Mouse (Mus musculus): ENCODE results near the gene Gchfr. TPM values are rescaled to one million over a fixed set of nuclear protein-coding genes. Genes with fewer than 3 reads are reported as not detected.

Gchfr gene
- polyA plus RNA-seq, 1 experiment = 2.2 TPM

DNA sequence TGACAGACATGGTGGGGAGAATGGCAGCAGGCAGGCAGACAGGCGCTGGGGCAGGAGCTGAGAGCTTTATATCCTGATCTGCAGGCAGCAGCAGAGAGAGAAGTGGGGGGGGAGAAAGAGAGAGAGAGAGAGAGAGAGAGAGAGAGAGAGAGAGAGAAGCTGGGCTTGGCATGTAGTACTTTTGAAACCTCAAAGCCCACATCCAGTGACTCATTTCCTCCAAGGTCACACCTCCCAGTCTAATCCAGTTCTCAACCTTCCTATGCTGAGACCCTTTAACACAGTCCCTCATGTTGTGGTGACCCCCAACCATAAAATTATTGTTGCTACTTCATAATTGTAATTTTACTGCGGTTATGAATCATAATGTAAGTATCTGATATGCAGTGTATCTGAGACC, 2.7 kb downstream of the Gchfr start:
- Histone ChIP-seq H3K27ac (ENCODE audit: insufficient read depth, low read length) (no peak overlapping the region), H3K27me3 (ENCODE audit: control insufficient read depth, insufficient read depth, low read length, poor library complexity, severe bottlenecking) (no peaks in the 10 kb centered on the region), H3K4me3 (ENCODE audit: low read depth, low read length) (no peak overlapping the region), H3K36me3 (ENCODE audit: control insufficient read depth, insufficient read depth, low read length, poor library complexity, severe bottlenecking) (no peaks in the 10 kb centered on the region), H3K9me3 (replicated peaks; ENCODE audit: control insufficient read depth, insufficient read depth, low read length, poor library complexity, severe bottlenecking) (no peaks in the 10 kb centered on the region), H3K9ac (ENCODE audit: low read depth, poor library complexity, severe bottlenecking) (no peak overlapping the region), H3K4me1 (ENCODE audit: control insufficient read depth, insufficient read depth, low read length) (no peaks in the 10 kb centered on the region)
- TF ChIP-seq CTCF (IDR thresholded peaks at IDR 0.05; ENCODE audit: low read depth, low read length) (no peak), EP300 (IDR thresholded peaks at IDR 0.05; ENCODE audit: insufficient read depth, low read depth, low read length) (no peak), POLR2A (IDR thresholded peaks at IDR 0.05; ENCODE audit: insufficient read depth, low read length) (no peak)

DNA sequence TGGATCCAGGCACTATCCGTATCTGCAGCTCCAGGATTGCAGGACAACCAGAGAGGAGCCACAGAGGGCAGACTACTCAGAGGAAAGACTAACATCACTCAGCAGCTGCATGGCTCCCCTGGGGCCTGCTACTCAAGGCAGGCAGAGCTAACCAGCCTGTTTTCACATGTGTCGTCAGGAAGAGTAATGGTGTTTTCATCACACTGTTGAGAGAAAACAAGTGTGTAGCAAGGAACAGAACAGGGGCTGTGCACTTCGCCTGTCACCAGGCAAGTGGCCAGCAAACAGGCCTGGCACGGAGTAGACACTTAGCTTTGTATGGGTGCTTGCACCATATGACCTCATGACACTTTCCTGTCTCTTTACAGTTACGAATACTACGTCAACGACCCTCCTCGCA, 4.0 kb downstream of the Gchfr start:
- Histone ChIP-seq H3K27me3 (ENCODE audit: control insufficient read depth, insufficient read depth, low read length, poor library complexity, severe bottlenecking) (no peaks in the 10 kb centered on the region), H3K4me1 (ENCODE audit: control insufficient read depth, insufficient read depth, low read length) (no peaks in the 10 kb centered on the region), H3K9ac (ENCODE audit: low read depth, poor library complexity, severe bottlenecking) (no peak overlapping the region), H3K27ac (ENCODE audit: insufficient read depth, low read length) (no peak overlapping the region), H3K4me3 (ENCODE audit: low read depth, low read length) (no peak overlapping the region), H3K36me3 (ENCODE audit: control insufficient read depth, insufficient read depth, low read length, poor library complexity, severe bottlenecking) (no peaks in the 10 kb centered on the region), H3K9me3 (replicated peaks; ENCODE audit: control insufficient read depth, insufficient read depth, low read length, poor library complexity, severe bottlenecking) (no peaks in the 10 kb centered on the region)
- TF ChIP-seq POLR2A (IDR thresholded peaks at IDR 0.05; ENCODE audit: insufficient read depth, low read length) (no peak), EP300 (IDR thresholded peaks at IDR 0.05; ENCODE audit: insufficient read depth, low read depth, low read length) (no peak), CTCF (IDR thresholded peaks at IDR 0.05; ENCODE audit: low read depth, low read length) (no peak)

DNA sequence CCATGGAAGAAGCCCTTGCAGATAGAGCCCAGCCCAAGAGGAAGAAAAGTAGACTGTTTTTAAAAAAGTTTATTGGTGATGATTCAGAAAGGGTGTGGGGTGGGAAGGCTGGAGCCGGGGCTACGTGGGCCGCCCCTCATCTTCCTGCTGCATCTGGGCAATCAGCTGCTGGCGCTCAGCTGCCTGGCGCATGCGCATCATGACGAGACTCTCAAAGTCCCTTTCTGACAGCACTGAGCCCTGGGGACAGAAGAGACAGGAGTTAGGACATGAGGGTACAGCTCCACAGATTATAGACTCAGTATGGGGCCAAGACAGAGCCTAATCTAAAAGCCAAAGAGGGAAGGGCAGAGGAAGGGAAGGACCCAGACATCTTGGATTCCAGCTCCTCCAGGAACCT, 4.9 kb downstream of the Gchfr start:
- TF ChIP-seq POLR2A (IDR thresholded peaks at IDR 0.05; ENCODE audit: insufficient read depth, low read length) = no peak
- no peak for TF ChIP-seq CTCF (IDR thresholded peaks at IDR 0.05; ENCODE audit: low read depth, low read length)
- TF ChIP-seq EP300 (IDR thresholded peaks at IDR 0.05; ENCODE audit: insufficient read depth, low read depth, low read length) = no peak
- Histone ChIP-seq H3K4me3 (ENCODE audit: low read depth, low read length) (no peak overlapping the region), H3K9ac (ENCODE audit: low read depth, poor library complexity, severe bottlenecking) (no peak overlapping the region), H3K4me1 (ENCODE audit: control insufficient read depth, insufficient read depth, low read length) (no peaks in the 10 kb centered on the region), H3K9me3 (replicated peaks; ENCODE audit: control insufficient read depth, insufficient read depth, low read length, poor library complexity, severe bottlenecking) (no peaks in the 10 kb centered on the region), H3K27me3 (ENCODE audit: control insufficient read depth, insufficient read depth, low read length, poor library complexity, severe bottlenecking) (no peaks in the 10 kb centered on the region), H3K36me3 (ENCODE audit: control insufficient read depth, insufficient read depth, low read length, poor library complexity, severe bottlenecking) (no peaks in the 10 kb centered on the region), H3K27ac (ENCODE audit: insufficient read depth, low read length) (no peak overlapping the region)

DNA sequence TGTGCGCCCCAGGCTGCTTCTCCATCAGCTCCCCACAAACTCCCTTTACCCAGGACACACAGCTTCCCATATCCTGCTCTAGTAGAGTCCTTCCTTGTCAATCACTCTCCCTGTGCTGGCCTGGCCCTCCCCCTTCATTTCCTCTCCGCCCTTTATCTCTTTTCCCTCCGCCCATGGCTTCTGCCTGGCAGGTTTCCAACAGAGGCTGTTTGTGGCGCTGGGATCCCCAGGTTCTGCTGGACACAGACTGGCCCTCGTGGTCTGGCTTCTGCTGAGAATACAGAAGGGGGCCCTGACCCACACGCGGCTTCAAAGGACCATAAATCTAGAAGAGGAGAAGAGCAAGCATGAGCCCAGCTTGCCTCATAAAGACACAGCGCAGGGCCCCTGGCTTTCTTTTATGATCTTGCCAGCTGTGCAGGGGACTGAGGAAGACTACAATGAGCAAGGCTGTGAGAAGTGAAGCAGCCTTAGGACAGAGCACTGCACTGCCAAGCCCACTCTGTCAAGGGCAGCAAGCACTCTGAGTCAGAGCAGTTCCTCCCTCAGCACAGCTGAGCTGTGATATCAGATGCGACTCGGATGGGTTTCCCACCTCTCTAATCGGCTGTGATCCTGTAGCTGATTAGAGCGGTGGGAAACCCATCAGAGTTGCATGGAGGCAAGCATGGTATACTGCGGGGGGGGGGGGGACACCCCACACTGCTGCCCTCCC, 5.4 kb downstream of the Gchfr start:
- Histone ChIP-seq H3K27ac (ENCODE audit: insufficient read depth, low read length) (no peak overlapping the region), H3K9ac (ENCODE audit: low read depth, poor library complexity, severe bottlenecking) (no peak overlapping the region), H3K36me3 (ENCODE audit: control insufficient read depth, insufficient read depth, low read length, poor library complexity, severe bottlenecking) (no peaks in the 10 kb centered on the region), H3K4me3 (ENCODE audit: low read depth, low read length) (no peak overlapping the region), H3K9me3 (replicated peaks; ENCODE audit: control insufficient read depth, insufficient read depth, low read length, poor library complexity, severe bottlenecking) (no peaks in the 10 kb centered on the region), H3K4me1 (ENCODE audit: control insufficient read depth, insufficient read depth, low read length) (no peaks in the 10 kb centered on the region), H3K27me3 (ENCODE audit: control insufficient read depth, insufficient read depth, low read length, poor library complexity, severe bottlenecking) (no peaks in the 10 kb centered on the region)
- TF ChIP-seq EP300 (IDR thresholded peaks at IDR 0.05; ENCODE audit: insufficient read depth, low read depth, low read length) = no peak
- TF ChIP-seq CTCF (IDR thresholded peaks at IDR 0.05; ENCODE audit: low read depth, low read length) = no peak
- no peak for TF ChIP-seq POLR2A (IDR thresholded peaks at IDR 0.05; ENCODE audit: insufficient read depth, low read length)

DNA sequence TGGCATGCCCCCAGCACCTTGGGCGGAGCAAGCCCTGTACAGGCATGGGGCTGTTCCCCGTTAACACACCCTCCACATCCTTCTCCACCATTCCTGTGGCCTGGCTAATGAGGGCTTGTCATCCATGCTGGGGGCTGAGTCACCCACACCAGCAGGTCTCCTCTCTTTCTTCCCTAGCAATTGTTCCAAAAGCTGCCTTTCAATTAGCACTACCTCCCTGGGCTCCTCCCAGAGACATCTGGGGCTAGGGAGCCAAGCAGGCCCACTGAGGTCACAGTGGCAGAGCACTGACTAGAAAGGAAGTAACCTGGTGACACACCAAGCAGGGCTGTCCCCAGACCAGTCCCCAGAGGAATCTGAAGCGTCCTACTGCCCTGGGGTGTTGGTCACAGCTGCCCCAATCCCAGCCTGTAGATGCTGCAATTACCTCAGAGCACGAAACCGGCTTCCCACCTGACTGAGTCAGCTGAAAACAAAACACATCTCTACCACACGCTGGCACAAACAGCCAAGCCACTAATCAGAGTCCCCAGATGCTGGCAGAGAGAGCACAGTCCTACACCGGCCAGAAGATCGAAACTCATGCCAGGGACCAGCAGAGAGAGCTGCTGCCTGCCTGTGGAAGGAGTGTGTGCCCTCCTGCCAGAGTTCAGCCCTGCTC, 6.5 kb downstream of the Gchfr start, which contains the start of gene Gm14137:
Gene Gm14137, plus strand, starts transcription at position 519 of the 661 bp plus-strand sequence.
- no peak within 1 kb of the TSS for H3K4me3 ChIP-seq (ENCODE audit: low read depth, low read length)
- H3K4me1 ChIP-seq (ENCODE audit: control insufficient read depth, insufficient read depth, low read length) = no peaks in the 10 kb centered on the region
- no peaks in the 10 kb centered on the region for H3K27me3 ChIP-seq (ENCODE audit: control insufficient read depth, insufficient read depth, low read length, poor library complexity, severe bottlenecking)
- H3K36me3 ChIP-seq (ENCODE audit: control insufficient read depth, insufficient read depth, low read length, poor library complexity, severe bottlenecking) = no peaks in the 10 kb centered on the region
- TF ChIP-seq CTCF (IDR thresholded peaks at IDR 0.05; ENCODE audit: low read depth, low read length) = no peak
- TF ChIP-seq EP300 (IDR thresholded peaks at IDR 0.05; ENCODE audit: insufficient read depth, low read depth, low read length) = no peak
- H3K9ac ChIP-seq (ENCODE audit: low read depth, poor library complexity, severe bottlenecking) = no peak within 1 kb of the TSS
- H3K9me3 ChIP-seq (replicated peaks; ENCODE audit: control insufficient read depth, insufficient read depth, low read length, poor library complexity, severe bottlenecking) = no peaks in the 10 kb centered on the region
- no peak within 1 kb of the TSS for H3K27ac ChIP-seq (ENCODE audit: insufficient read depth, low read length)

DNA sequence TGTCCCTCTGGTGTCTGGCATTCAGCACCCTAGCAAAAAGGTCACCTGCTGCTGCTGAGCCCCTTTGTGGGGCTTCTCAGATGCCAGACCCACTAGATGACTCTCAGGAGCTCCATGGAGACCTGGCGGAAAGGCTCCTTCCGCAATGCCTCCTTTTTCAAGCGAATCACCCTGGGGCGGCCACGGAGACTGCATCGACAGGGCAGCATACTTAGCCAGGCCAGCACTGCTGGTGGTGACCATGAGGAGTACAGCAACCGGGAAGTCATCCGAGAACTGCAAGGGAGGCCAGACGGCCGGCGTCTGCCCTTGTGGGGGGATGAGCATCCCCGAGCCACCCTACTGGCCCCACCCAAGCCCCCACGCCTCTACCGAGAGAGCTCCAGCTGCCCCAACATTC, 7.3 kb downstream of the Gchfr start:
- Histone ChIP-seq H3K36me3 (ENCODE audit: control insufficient read depth, insufficient read depth, low read length, poor library complexity, severe bottlenecking) (no peaks in the 10 kb centered on the region), H3K27me3 (ENCODE audit: control insufficient read depth, insufficient read depth, low read length, poor library complexity, severe bottlenecking) (no peaks in the 10 kb centered on the region), H3K4me3 (ENCODE audit: low read depth, low read length) (no peak overlapping the region), H3K4me1 (ENCODE audit: control insufficient read depth, insufficient read depth, low read length) (no peaks in the 10 kb centered on the region), H3K9ac (ENCODE audit: low read depth, poor library complexity, severe bottlenecking) (no peak overlapping the region), H3K9me3 (replicated peaks; ENCODE audit: control insufficient read depth, insufficient read depth, low read length, poor library complexity, severe bottlenecking) (no peaks in the 10 kb centered on the region), H3K27ac (ENCODE audit: insufficient read depth, low read length) (no peak overlapping the region)
- TF ChIP-seq POLR2A (IDR thresholded peaks at IDR 0.05; ENCODE audit: insufficient read depth, low read length) (no peak), EP300 (IDR thresholded peaks at IDR 0.05; ENCODE audit: insufficient read depth, low read depth, low read length) (no peak), CTCF (IDR thresholded peaks at IDR 0.05; ENCODE audit: low read depth, low read length) (no peak)

Data from ES-Bruce4 (cell line).